Mouse (Mus musculus): ENCODE measurements around the gene Fam207a.

GRCm38 (mm10) chr10:77508744-77509143 lies 6.8 kb downstream of the Fam207a start:
- TF ChIP-seq CTCF (IDR thresholded peaks at IDR 0.05; ENCODE audit: low read depth, low read length) (no peak), POLR2AphosphoS5 (IDR thresholded peaks at IDR 0.05; ENCODE audit: insufficient replicate concordance, low read depth, low read length) (no peak)
